Mouse (Mus musculus): ENCODE results near the gene Krt83.

The Krt83 gene

GRCm38 (mm10) chr15:101479007-101479665, 12.2 kb downstream of the Krt83 start:
- in situ Hi-C loops (cut with MboI, MseI): no loop called here

DNA sequence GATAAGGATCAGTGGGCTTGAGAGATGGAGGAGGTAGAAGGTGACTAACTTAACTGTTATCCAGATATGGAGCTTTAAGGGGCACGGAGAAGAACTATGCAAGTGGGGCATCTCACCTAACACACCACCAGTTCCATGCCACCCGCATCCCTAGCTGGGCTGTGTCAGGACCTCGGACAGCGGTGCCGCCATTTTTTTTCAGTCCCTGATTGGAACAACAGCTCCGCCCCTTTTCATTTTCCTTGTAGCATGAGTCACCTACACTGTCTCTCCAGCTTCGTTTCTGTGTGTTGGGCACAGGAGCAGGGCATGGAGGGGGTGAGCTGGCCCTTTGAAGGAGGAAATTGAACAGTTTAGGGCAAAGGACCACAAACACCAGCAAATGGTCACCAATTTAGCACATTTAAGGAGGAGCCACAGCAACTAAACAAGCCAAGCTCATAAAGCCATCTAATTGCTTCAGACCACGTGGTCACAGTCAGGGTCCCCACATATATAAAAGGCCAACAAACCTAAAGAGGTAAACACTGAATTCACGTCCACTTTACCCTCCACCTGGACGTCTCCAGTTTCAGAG, 18.3 kb downstream of the Krt83 start, which contains the start of gene Krt86:
Gene Krt86, plus strand, starts transcription at position 527 of the 577 bp plus-strand sequence.
- in situ Hi-C loops (cut with MboI, MseI): no loop called here

- in situ Hi-C loops (cut with MboI, MseI): no loop called here
Measured at GRCm38 (mm10) chr15:101469093-101469492, 22.2 kb downstream of the Krt83 start.

GRCm38 (mm10) chr15:101463651-101464050, 27.7 kb downstream of the Krt83 start, which contains the start of gene Krt81:
Gene Krt81, minus strand, starts transcription at chr15:101463751.
- in situ Hi-C loops (cut with MboI, MseI): no loop called here

DNA sequence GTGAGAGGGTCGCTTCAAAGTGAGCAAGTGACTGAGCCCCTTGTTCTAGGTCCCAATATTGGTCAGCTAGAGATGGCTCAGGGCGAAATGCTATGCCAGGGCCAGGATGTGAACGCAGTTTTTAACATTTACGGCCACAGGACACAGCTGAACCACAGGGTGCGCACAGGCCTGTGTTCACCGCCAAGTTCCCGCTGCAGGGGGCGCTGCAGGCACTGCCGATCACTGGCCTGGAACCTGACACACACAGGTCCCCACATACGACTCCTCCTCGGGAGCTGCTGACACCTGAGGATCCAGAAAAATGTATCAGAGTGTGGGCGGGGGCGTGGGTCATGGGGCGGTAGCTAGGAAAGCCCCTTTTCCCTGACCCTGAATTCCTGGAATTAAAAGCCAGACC, 32.0 kb downstream of the Krt83 start:
- in situ Hi-C loops (cut with MboI, MseI): no loop called here

- in situ Hi-C loops (cut with MboI, MseI): no loop called here
Measured at GRCm38 (mm10) chr15:101458361-101458930, 32.9 kb downstream of the Krt83 start.

GRCm38 (mm10) chr15:101455891-101456290, 35.4 kb downstream of the Krt83 start:
- in situ Hi-C loops (cut with MboI, MseI): no loop called here

- in situ Hi-C loops (cut with MboI, MseI): no loop called here
Measured at GRCm38 (mm10) chr15:101455292-101455691, 36.0 kb downstream of the Krt83 start.

GRCm38 (mm10) chr15:101454774-101455173, 36.5 kb downstream of the Krt83 start:
- in situ Hi-C loops (cut with MboI, MseI): no loop called here

GRCm38 (mm10) chr15:101453093-101453736, 38.1 kb downstream of the Krt83 start:
- in situ Hi-C loops (cut with MboI, MseI): no loop called here

GRCm38 (mm10) chr15:101447444-101447843, 43.9 kb downstream of the Krt83 start, which contains the start of gene Krt88:
Gene Krt88, plus strand, starts transcription at chr15:101447744.
- in situ Hi-C loops (cut with MboI, MseI): no loop called here

GRCm38 (mm10) chr15:101446572-101446971, 44.7 kb downstream of the Krt83 start:
- in situ Hi-C loops (cut with MboI, MseI): no loop called here

- in situ Hi-C loops (cut with MboI, MseI): no loop called here
Measured at GRCm38 (mm10) chr15:101440837-101441236, 50.5 kb downstream of the Krt83 start.

GRCm38 (mm10) chr15:101438555-101438954, 52.8 kb downstream of the Krt83 start, which contains the start of gene Krt87:
Gene Krt87, minus strand, starts transcription at chr15:101438804.
- in situ Hi-C loops (cut with MboI, MseI): no loop called here

GRCm38 (mm10) chr15:101436611-101437010, 54.7 kb downstream of the Krt83 start:
- in situ Hi-C loops (cut with MboI, MseI): no loop called here
